Mouse (Mus musculus) MEL (cell line): ENCODE measurements around the gene Agt. TPM values are rescaled to one million over a fixed set of nuclear protein-coding genes. Genes with fewer than 3 reads are reported as not detected.

Experiments
- DNase-seq: peaks from one replicate; pipeline ENCODE4 v3.0.0; 2011; ENCODE audit warnings: low read depth, low spot score
- H3K27ac ChIP-seq: 2 replicates; pipeline ENCODE4 v1.5.1; 2012; ENCODE audit warnings: low read depth, mild to moderate bottlenecking, control low read depth, low read length, moderate library complexity; ENCODE audit not compliant: control insufficient read depth
- H3K27me3 ChIP-seq, 2 experiments: fragments of 150-350 bp in 1 of 2; sonication (generic) in 1 of 2; 2 replicates each; pipeline ENCODE4 v1.6.1; 2012; ENCODE audit warnings: low read length in 2 of 2, mild to moderate bottlenecking in 2 of 2, improper control_type of control experiment in 1 of 2, moderate library complexity in 1 of 2; ENCODE audit not compliant: insufficient read depth in 2 of 2, control insufficient read depth in 1 of 2
- H3K36me3 ChIP-seq, 2 experiments: 2 replicates each; pipeline ENCODE4 v1.6.1; 2012 to 2014; ENCODE audit warnings: low read length in 2 of 2, improper control_type of control experiment in 1 of 2, inconsistent platforms in 1 of 2, mild to moderate bottlenecking in 1 of 2; ENCODE audit not compliant: insufficient read depth in 2 of 2, control insufficient read depth in 1 of 2
- H3K4me1 ChIP-seq, 2 experiments: fragments of 150-350 bp in 1 of 2; sonication (generic) in 1 of 2; 2 replicates each; pipeline ENCODE4 v1.6.1; 2012; ENCODE audit warnings: low read length in 2 of 2, improper control_type of control experiment in 1 of 2, mild to moderate bottlenecking in 1 of 2; ENCODE audit not compliant: insufficient read depth in 2 of 2, control insufficient read depth in 1 of 2
- H3K4me3 ChIP-seq, 2 experiments: fragments of 150-350 bp in 1 of 2; sonication (generic) in 1 of 2; 2 replicates each; pipeline ENCODE4 v1.5.1; 2012; ENCODE audit warnings: low read depth in 2 of 2, low read length in 2 of 2, mild to moderate bottlenecking in 2 of 2, moderate library complexity in 2 of 2, control low read depth in 1 of 2, improper control_type of control experiment in 1 of 2; ENCODE audit not compliant: control insufficient read depth in 1 of 2, insufficient read depth in 1 of 2
- H3K79me2 ChIP-seq: 2 replicates; pipeline ENCODE4 v1.6.1; 2012; ENCODE audit warnings: mild to moderate bottlenecking, low read length, moderate library complexity; ENCODE audit not compliant: control insufficient read depth, poor library complexity, insufficient read depth
- H3K9ac ChIP-seq: 2 replicates; pipeline ENCODE4 v1.6.1; 2012; ENCODE audit warnings: low read depth, mild to moderate bottlenecking, control low read depth, low read length, moderate library complexity; ENCODE audit not compliant: control insufficient read depth, poor library complexity, severe bottlenecking
- H3K9me3 ChIP-seq: fragments of 150-350 bp; sonication (generic); replicated peaks from 2 replicates; pipeline ENCODE4 v1.6.1; 2012; ENCODE audit warnings: mild to moderate bottlenecking, low read length, improper control_type of control experiment, moderate library complexity; ENCODE audit not compliant: insufficient read depth
- BHLHE40 ChIP-seq: IDR thresholded peaks from 2 replicates; pipeline ENCODE4 v1.6.1; 2012; ENCODE audit warnings: low read depth, mild to moderate bottlenecking, inconsistent platforms, low read length, improper control_type of control experiment, borderline replicate concordance
- CTCF ChIP-seq, 3 experiments: IDR thresholded peaks in 2 of 3; conservative IDR thresholded peaks in 1 of 3; 2 replicates each; pipeline ENCODE4 v1.5.1; 2011 to 2012; ENCODE audit warnings: low read length in 3 of 3, low read depth in 2 of 3, mild to moderate bottlenecking in 2 of 3, improper control_type of control experiment in 1 of 3, inconsistent platforms in 1 of 3, mixed read lengths in 1 of 3, moderate library complexity in 1 of 3; ENCODE audit not compliant: control insufficient read depth in 1 of 3, insufficient read depth in 1 of 3, poor library complexity in 1 of 3, severe bottlenecking in 1 of 3
- ELF1 ChIP-seq: IDR thresholded peaks from 2 replicates; pipeline ENCODE4 v1.6.1; 2014; ENCODE audit warnings: low read depth, mild to moderate bottlenecking, inconsistent platforms, low read length, improper control_type of control experiment, moderate library complexity
- GATA1 ChIP-seq: IDR thresholded peaks from 2 replicates; pipeline ENCODE4 v1.6.1; 2011; ENCODE audit warnings: low read depth, low read length, improper control_type of control experiment
- HCFC1 ChIP-seq: IDR thresholded peaks from 2 replicates; pipeline ENCODE4 v1.6.1; 2012; ENCODE audit warnings: low read depth, mild to moderate bottlenecking, inconsistent platforms, low read length, improper control_type of control experiment, moderate library complexity
- JUND ChIP-seq: IDR thresholded peaks from 2 replicates; pipeline ENCODE4 v1.6.1; 2011; ENCODE audit warnings: low read depth, mild to moderate bottlenecking, improper control_type of control experiment, low read length
- MEF2A ChIP-seq: IDR thresholded peaks from 2 replicates; pipeline ENCODE4 v1.6.1; 2014; ENCODE audit warnings: low read depth, mild to moderate bottlenecking, inconsistent platforms, low read length, improper control_type of control experiment; ENCODE audit not compliant: poor library complexity, insufficient replicate concordance, severe bottlenecking; ENCODE audit errors: extremely low read depth
- NRF1 ChIP-seq: IDR thresholded peaks from 2 replicates; pipeline ENCODE4 v1.6.1; 2014; ENCODE audit warnings: low read depth, mild to moderate bottlenecking, inconsistent platforms, low read length, improper control_type of control experiment, moderate library complexity; ENCODE audit not compliant: poor library complexity, insufficient read depth, severe bottlenecking
- POLR2A ChIP-seq, 2 experiments: IDR thresholded peaks; 2 replicates each; pipeline ENCODE4 v1.6.1; 2011 to 2012; ENCODE audit warnings: low read length in 2 of 2, mild to moderate bottlenecking in 2 of 2, control low read depth in 1 of 2, improper control_type of control experiment in 1 of 2, low read depth in 1 of 2, moderate library complexity in 1 of 2; ENCODE audit not compliant: control insufficient read depth in 1 of 2, insufficient read depth in 1 of 2, poor library complexity in 1 of 2
- RAD21 ChIP-seq: IDR thresholded peaks from 2 replicates; pipeline ENCODE4 v1.6.1; 2011; ENCODE audit warnings: mild to moderate bottlenecking, low read depth, low read length, improper control_type of control experiment
- SIN3A ChIP-seq: IDR thresholded peaks from 2 replicates; pipeline ENCODE4 v1.6.1; 2012; ENCODE audit warnings: low read length, improper control_type of control experiment, inconsistent platforms
- SMC3 ChIP-seq: IDR thresholded peaks from 2 replicates; pipeline ENCODE4 v1.6.1; 2011; ENCODE audit warnings: low read depth, low read length, improper control_type of control experiment
- USF2 ChIP-seq, 2 experiments: IDR thresholded peaks; 2 replicates each; pipeline ENCODE4 v1.6.1; 2011 to 2012; ENCODE audit warnings: improper control_type of control experiment in 2 of 2, low read length in 2 of 2, borderline replicate concordance in 1 of 2, inconsistent platforms in 1 of 2, low read depth in 1 of 2, mild to moderate bottlenecking in 1 of 2; ENCODE audit not compliant: insufficient read depth in 1 of 2
- ZC3H11A ChIP-seq: IDR thresholded peaks from 2 replicates; pipeline ENCODE4 v1.6.1; 2012; ENCODE audit warnings: low read depth, mild to moderate bottlenecking, inconsistent platforms, low read length, improper control_type of control experiment
- polyA plus RNA-seq, 2 experiments: library from polyadenylated mRNA; stranded (reverse) in 1 of 2; unstranded in 1 of 2; fragments of >175 nt in 1 of 2; fragments of >200 nt in 1 of 2; gene quantifications; 2 replicates each; pipeline versions ENCODE4 v1.2.1 to v1.2.4; 2012; ENCODE audit warnings: low replicate concordance in 2 of 2, low read depth in 1 of 2; ENCODE audit not compliant: insufficient read length in 2 of 2, insufficient read depth in 1 of 2, missing spikeins in 1 of 2
- total RNA-seq: library from RNA; depleted of rRNA; stranded (reverse); fragments of 300-350 nt; gene quantifications from 2 replicates; pipeline ENCODE4 v1.2.3, GENCODE M21; 2012; rRNA removed

The Agt gene
- total RNA-seq (not detected in 2 replicates), polyA plus RNA-seq (not detected)

DNA sequence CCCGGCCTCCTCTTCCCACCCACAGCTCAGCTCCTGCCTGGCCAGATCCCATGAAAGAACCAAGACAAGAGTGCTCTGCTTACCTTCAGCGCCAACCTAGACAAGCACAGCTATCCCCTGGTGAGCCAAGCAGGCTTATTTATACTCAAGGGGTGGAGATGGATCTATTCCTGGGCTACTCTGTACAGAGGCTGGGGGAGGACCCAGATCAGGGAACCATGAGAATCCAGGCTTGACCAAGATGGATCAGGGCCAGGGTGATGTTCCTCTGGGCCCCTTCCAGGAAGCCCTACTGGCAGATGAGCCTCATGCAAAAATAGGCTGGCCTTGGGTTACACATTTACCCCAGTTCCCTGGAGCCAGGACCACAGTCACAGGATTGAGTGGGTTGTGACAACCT, at the start of gene Agt:
Gene Agt, minus strand, starts transcription at position 114 of the 400 bp plus-strand sequence.
- Histone ChIP-seq H3K9ac (no peak within 1 kb of the TSS), H3K79me2 (no peaks in the 10 kb centered on the region), H3K27ac (no peak within 1 kb of the TSS), H3K36me3 (no peaks in the 10 kb centered on the region), H3K4me3 (no peak within 1 kb of the TSS), H3K4me1 (peaks cover 0 to 4% of the 10 kb centered on the region in 2 experiments; a peak in 3 of 4 replicates), H3K27me3 (no peaks in the 10 kb centered on the region), H3K9me3 (no peaks in the 10 kb centered on the region)
- TF ChIP-seq RAD21 = no peak
- TF ChIP-seq POLR2A (IDR thresholded peaks at IDR 0.05; ENCODE audit: control insufficient read depth in 1 of 2, insufficient read depth in 1 of 2, low read depth in 1 of 2, low read length in 2 of 2, poor library complexity in 1 of 2) = no peak
- no peak for TF ChIP-seq CTCF (IDR thresholded peaks at IDR 0.05 in 2 of 3, conservative IDR thresholded peaks at IDR 0.05 in 1 of 3; ENCODE audit: control insufficient read depth in 1 of 3, insufficient read depth in 1 of 3, low read depth in 2 of 3, low read length in 3 of 3, poor library complexity in 1 of 3, severe bottlenecking in 1 of 3)
- no peak for DNase-seq

DNA sequence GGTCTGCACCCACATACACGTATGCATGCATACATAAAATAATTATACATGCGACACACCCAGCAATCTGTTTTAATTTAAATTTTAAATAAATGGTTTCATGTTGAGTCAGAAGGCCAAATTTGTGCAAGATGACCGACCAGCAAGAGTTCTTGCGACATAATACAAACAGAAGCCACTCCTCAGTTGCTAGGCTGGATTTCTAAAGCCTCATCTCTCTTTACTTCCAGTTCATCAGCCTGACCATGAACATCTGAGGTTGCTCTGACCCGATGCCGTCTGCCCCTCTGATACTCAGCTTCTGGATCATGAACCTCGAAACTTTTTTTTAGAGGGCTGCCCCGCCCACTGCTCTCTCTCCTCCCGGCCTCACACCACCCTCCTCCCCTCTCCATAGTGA, 48.7 kb upstream of the Agt start:
- Histone ChIP-seq H3K79me2 (no peaks in the 10 kb centered on the region), H3K9ac (no peak overlapping the region), H3K4me3 (no peak overlapping the region), H3K36me3 (no peaks in the 10 kb centered on the region)
- TF ChIP-seq USF2 (IDR thresholded peaks at IDR 0.05; ENCODE audit: borderline replicate concordance in 1 of 2, insufficient read depth in 1 of 2, low read depth in 1 of 2, low read length in 2 of 2) (no peak), HCFC1 (no peak), ELF1 (no peak), CTCF (IDR thresholded peaks at IDR 0.05 in 2 of 3, conservative IDR thresholded peaks at IDR 0.05 in 1 of 3; ENCODE audit: control insufficient read depth in 1 of 3, insufficient read depth in 1 of 3, low read depth in 2 of 3, low read length in 3 of 3, poor library complexity in 1 of 3, severe bottlenecking in 1 of 3) (no peak), BHLHE40 (no peak), MEF2A (no peak)
- TF ChIP-seq, all 39 proteins: peak for 0
- Histone ChIP-seq H3K27me3 (peaks cover 0 to 5% of the 10 kb centered on the region in 2 experiments; a peak in 2 of 4 replicates), H3K9me3 (no peaks in the 10 kb centered on the region), H3K4me1 (no peaks in the 10 kb centered on the region), H3K27ac (no peak overlapping the region)
- DNase-seq = no peak

DNA sequence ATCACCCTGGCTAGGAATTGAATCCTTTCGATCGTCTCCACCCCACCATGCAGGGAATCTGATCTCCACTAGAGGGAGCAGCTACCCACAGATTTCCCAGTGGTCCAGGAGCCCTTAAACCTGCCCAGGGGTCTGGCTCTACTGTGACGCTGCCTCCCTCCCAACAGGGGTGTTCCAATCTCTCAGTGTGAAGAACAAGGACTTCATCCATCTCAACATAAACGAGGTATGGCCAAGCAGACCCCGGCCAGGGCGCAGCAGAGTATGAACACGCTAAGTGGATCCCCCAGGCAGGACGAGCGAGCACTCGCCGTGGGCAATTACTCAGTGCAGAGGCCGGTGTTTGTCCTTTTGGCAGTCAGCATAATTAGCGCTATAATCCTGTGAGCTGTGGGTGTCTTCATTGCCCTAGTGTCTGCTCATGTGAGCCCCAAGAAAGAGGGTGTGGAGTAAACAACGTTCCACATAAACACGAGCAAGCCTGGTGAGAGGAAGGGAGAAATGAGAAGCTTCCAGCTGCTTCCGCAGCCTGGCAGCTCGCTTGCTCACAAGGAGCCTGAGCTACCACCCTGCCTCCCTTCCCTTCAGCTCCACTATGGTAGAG, 47.9 kb upstream of the Agt start:
- H3K79me2 ChIP-seq = no peaks in the 10 kb centered on the region
- no peaks in the 10 kb centered on the region for H3K9me3 ChIP-seq
- no peaks in the 10 kb centered on the region for H3K36me3 ChIP-seq
- peaks cover 0 to 5% of the 10 kb centered on the region in 2 experiments; a peak in 2 of 4 replicates for H3K27me3 ChIP-seq
- H3K4me1 ChIP-seq = no peaks in the 10 kb centered on the region
- H3K4me3 ChIP-seq = no peak overlapping the region
- no peak for TF ChIP-seq GATA1
- no peak for TF ChIP-seq NRF1
- peak; percentile 89 for TF ChIP-seq RAD21
- peak; percentile 83 to 93 (median 83) for TF ChIP-seq CTCF (IDR thresholded peaks at IDR 0.05 in 2 of 3, conservative IDR thresholded peaks at IDR 0.05 in 1 of 3; ENCODE audit: control insufficient read depth in 1 of 3, insufficient read depth in 1 of 3, low read depth in 2 of 3, low read length in 3 of 3, poor library complexity in 1 of 3, severe bottlenecking in 1 of 3)
- TF ChIP-seq SMC3 = peak; percentile 87
- TF ChIP-seq JUND = no peak
- peak; percentile 81 for TF ChIP-seq ZC3H11A
- TF ChIP-seq SIN3A = no peak
- no peak overlapping the region for H3K9ac ChIP-seq
- no peak overlapping the region for H3K27ac ChIP-seq
- peak; percentile 50 for DNase-seq
